Comparison of ENCODE assay signal across 8 mouse cellular contexts in the genomic region with DNA sequence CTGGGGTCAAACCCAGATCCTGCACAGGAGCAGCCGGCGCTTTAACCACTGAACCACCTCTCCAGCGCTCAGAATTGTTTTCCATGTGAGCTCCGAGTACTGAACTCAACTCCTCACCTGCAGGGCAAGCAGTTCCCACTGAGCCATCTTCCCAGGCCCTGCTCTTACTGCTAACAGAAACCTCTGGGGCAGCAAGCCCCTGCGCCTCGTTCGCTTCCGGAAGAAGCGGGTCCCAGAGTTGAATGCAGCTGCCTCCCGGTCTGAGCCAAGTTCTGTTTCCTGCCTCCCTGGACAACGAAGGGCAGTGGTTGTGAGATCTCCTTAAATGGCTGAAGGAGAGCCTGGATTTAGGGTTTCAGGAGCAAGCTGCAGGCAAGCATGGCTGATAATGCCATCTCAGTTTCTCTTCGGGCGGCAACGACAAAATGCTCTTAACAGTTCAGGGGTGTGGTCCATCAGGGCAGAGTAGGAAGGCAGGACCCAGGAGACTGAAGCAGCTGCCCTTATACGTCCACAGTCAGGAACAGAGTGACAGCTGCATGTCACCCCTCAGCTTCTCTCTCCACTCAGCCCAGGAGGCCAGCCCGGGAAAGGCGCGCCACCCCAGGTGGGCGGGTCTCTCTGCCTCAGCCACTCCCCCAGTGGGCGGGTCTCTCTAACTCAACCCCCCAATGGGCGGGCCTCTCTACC.
DNase-seq lines count a peak whose midpoint lies in the region; ATAC-seq lines count a peak whose summit lies in the region.

No protein-coding gene starts in this region.

- DNase-seq in 416B (ENCODE audit: low read depth) = peak; percentile 80
- peak; percentile 80 for DNase-seq in Muller cell, postnatal 12 days (ENCODE audit: inconsistent ontology term)
- peak; percentile 98 for DNase-seq in heart, embryonic 10.5 days (ENCODE audit: low spot score)
- peak; percentile 79 for DNase-seq in kidney, adult 9 months
- DNase-seq in lung, postnatal 10 days = peak; percentile 86
- peak; percentile 71 for DNase-seq in ovary, postnatal 36 days (ENCODE audit: low spot score)
- peak; percentile 65 to 76 for DNase-seq in urinary bladder, postnatal 36 days (ENCODE audit: low spot score in 2 of 2)

- H3K27me3 ChIP-seq in embryonic facial prominence, embryonic 12.5 days = 0 out of 2 replicates have a peak, but pooled peaks cover 6% of the 10 kb centered on the region
- no peaks in the 10 kb centered on the region for H3K27me3 ChIP-seq in heart, embryonic 10.5 days (ENCODE audit: insufficient read depth, poor library complexity, severe bottlenecking)

- peak overlapping the region; percentile 65 for H3K4me2 ChIP-seq in embryonic facial prominence, embryonic 12.5 days (replicated peaks)

- no peaks in the 10 kb centered on the region for H3K9me3 ChIP-seq in embryonic facial prominence, embryonic 12.5 days
- no peaks in the 10 kb centered on the region for H3K9me3 ChIP-seq in heart, embryonic 10.5 days

- H3K9ac ChIP-seq in embryonic facial prominence, embryonic 12.5 days = no peak overlapping the region

- ATAC-seq in embryonic facial prominence, embryonic 12.5 days (ENCODE audit: insufficient number of reproducible peaks, insufficient read depth, low FRiP score, low TSS enrichment) = peak; percentile 58

- no peak overlapping the region for H3K27ac ChIP-seq in embryonic facial prominence, embryonic 12.5 days
- peak overlapping the region; percentile 81 for H3K27ac ChIP-seq in heart, embryonic 10.5 days

- peaks cover 10% of the 10 kb centered on the region; the same call in 1 of the 2 replicates for H3K4me1 ChIP-seq in embryonic facial prominence, embryonic 12.5 days
- peaks cover 16% of the 10 kb centered on the region for H3K4me1 ChIP-seq in heart, embryonic 10.5 days

- peak overlapping the region; percentile 34 for H3K4me3 ChIP-seq in embryonic facial prominence, embryonic 12.5 days
- H3K4me3 ChIP-seq in heart, embryonic 10.5 days = peak overlapping the region; percentile 61

- no peaks in the 10 kb centered on the region for H3K36me3 ChIP-seq in embryonic facial prominence, embryonic 12.5 days
- H3K36me3 ChIP-seq in heart, embryonic 10.5 days = no peaks in the 10 kb centered on the region

- WGBS in embryonic facial prominence, embryonic 12.5 days = 10% methylated on average over 21 of the region's 21 CpGs
- WGBS in heart, embryonic 10.5 days = 9% methylated on average over 21 of the region's 21 CpGs
